Mouse (Mus musculus) adrenal gland, postnatal 0 days (tissue): ENCODE results near the gene Fbln7. TPM values are rescaled to one million over a fixed set of nuclear protein-coding genes. Genes with fewer than 3 reads are reported as not detected.

Experiments used
- microRNA-seq: library from miRNA; unstranded; fragments of <30 nt; microRNA quantifications from one replicate; pipeline ENCODE4, GENCODE M21; 2016; ENCODE audit warnings: borderline replicate concordance; ENCODE audit not compliant: insufficient number of aligned reads
- polyA plus RNA-seq: library from polyadenylated mRNA; unstranded; fragments of >200 nt; fragmentation: Nextera tagmentation; extraction: Ambion mirVana; gene quantifications from 2 replicates; pipeline ENCODE4 v1.2.1, GENCODE M21; 2015

The Fbln7 gene
- polyA plus RNA-seq, result 3.1 and 4.0 TPM in 2 replicates

DNA sequence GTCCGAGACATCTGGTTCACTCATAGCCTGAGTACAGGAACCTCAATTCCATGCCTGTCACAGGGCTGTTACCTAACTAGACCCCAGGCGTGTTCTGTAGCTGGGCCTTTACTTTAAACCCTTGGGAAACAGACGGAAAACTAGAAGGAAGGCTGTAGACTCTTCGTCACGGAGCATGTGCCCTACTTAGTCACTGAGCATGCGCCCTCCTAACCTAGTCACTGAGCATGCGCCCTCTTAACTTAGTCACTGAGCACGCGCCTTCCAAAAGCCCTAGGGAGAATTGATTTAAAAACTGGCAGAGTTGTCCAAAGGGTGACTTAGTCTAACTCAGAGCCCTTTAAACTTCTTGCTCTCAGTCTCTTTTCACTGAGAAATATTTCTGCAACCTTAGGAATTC lies at the start of gene Fbln7:
Fbln7 (plus strand) TSS at position 346 of the 400 bp plus-strand sequence.

GRCm38 (mm10) chr2:128817786-128818681 lies 44.7 kb upstream of the Fbln7 start, which contains the start of gene Tmem87b:
Gene Tmem87b, plus strand, starts transcription at chr2:128818118.

GRCm38 (mm10) chr2:128943538-128944528 lies 81.1 kb downstream of the Fbln7 start, which contains the start of gene Zc3h8:
Gene Zc3h8, minus strand, starts transcription at chr2:128944077.

Small RNA genes lying within 50 kb of the gene (microRNA-seq; reads per million reads assigned to microRNA genes)
- gene Gm22859, result not detected

Other genes starting within 250 kb of the Fbln7 start
- 16.2 and 21.8 TPM in 2 replicates for gene Anapc1, start 175.6 kb upstream of the Fbln7 start, polyA plus RNA-seq
- gene Mertk, start 164.0 kb upstream of the Fbln7 start, polyA plus RNA-seq, result 3.5 and 4.9 TPM in 2 replicates
- gene Tmem87b, start 44.9 kb upstream of the Fbln7 start, polyA plus RNA-seq, result 28.7 and 45.4 TPM in 2 replicates
- gene Zc3h8, start 81.1 kb downstream of the Fbln7 start, polyA plus RNA-seq, result 1.7 and 4.2 TPM in 2 replicates
- 4.9 and 5.2 TPM in 2 replicates for gene Zc3h6, start 104.4 kb downstream of the Fbln7 start, polyA plus RNA-seq
- 17.2 and 20.4 TPM in 2 replicates for gene Gm10762, start 104.7 kb downstream of the Fbln7 start, polyA plus RNA-seq
- gene Vinac1, start 185.2 kb downstream of the Fbln7 start, polyA plus RNA-seq, result 0.35 TPM in 1 of 2 replicates, not detected in the other
- 7.7 and 9.0 TPM in 2 replicates for gene Ttl, start 203.0 kb downstream of the Fbln7 start, polyA plus RNA-seq
- gene Polr1b, start 238.0 kb downstream of the Fbln7 start, polyA plus RNA-seq, result 4.9 and 7.7 TPM in 2 replicates